26 mouse cellular contexts compared by ENCODE assay signal in genomic region chr2:27337261-27337660, GRCm38 (mm10).
DNase-seq lines count a peak whose midpoint lies in the region; ATAC-seq and TF ChIP-seq lines count a peak whose summit lies in the region.
"Had no signal": no experiment of that assay in that cellular context is flagged by ENCODE, and none has a peak within 500 bp of the region (broad histone marks: within the 10 kb centered on the region; RNA-seq: fewer than 3 reads in every experiment).

No protein-coding gene starts in this region.

- H3K9ac ChIP-seq in midbrain, embryonic 13.5 days (replicated peaks), result no peak overlapping the region
- no peak overlapping the region for H3K9ac ChIP-seq in midbrain, embryonic 11.5 days (ENCODE audit: low read length)
- H3K9ac ChIP-seq in midbrain, postnatal 0 days (replicated peaks; ENCODE audit: low read length, poor library complexity, severe bottlenecking), result no peak overlapping the region
- H3K9ac ChIP-seq: forebrain, postnatal 0 days; intestine, embryonic 15.5 days; liver, embryonic 15.5 days; lung, embryonic 15.5 days had no signal

- H3K4me2 ChIP-seq in midbrain, embryonic 13.5 days (replicated peaks), result no peak overlapping the region
- H3K4me2 ChIP-seq in midbrain, embryonic 11.5 days, result no peak overlapping the region
- no peak overlapping the region for H3K4me2 ChIP-seq in midbrain, postnatal 0 days (ENCODE audit: low read depth, low read length, poor library complexity, severe bottlenecking)
- H3K4me2 ChIP-seq: heart, embryonic 11.5 days; intestine, embryonic 15.5 days; liver, embryonic 15.5 days; lung, embryonic 15.5 days had no signal

- no peak for TF ChIP-seq CTCF in kidney, adult 2 months (conservative IDR thresholded peaks at IDR 0.05; ENCODE audit: insufficient read depth, insufficient read length, low read depth, low read length)
- no peak for TF ChIP-seq CTCF in midbrain, postnatal 0 days (IDR thresholded peaks at IDR 0.05)

- H3K36me3 ChIP-seq in kidney, adult 2 months (ENCODE audit: control insufficient read depth, insufficient read depth, low read length), result no peaks in the 10 kb centered on the region
- peaks cover 4% of the 10 kb centered on the region; the same call in 1 of the 2 replicates for H3K36me3 ChIP-seq in midbrain, embryonic 13.5 days
- H3K36me3 ChIP-seq in midbrain, embryonic 11.5 days (ENCODE audit: control insufficient read depth, insufficient read depth, low read length), result no peaks in the 10 kb centered on the region
- no peaks in the 10 kb centered on the region for H3K36me3 ChIP-seq in midbrain, postnatal 0 days (ENCODE audit: insufficient read depth, low read length)
- H3K36me3 ChIP-seq: intestine, embryonic 15.5 days; liver, embryonic 15.5 days; lung, embryonic 15.5 days had no signal

- WGBS in kidney, adult 2 months, result 53% methylated on average over 6 of the region's 6 CpGs
- WGBS in midbrain, embryonic 13.5 days, result 65% methylated on average over 6 of the region's 6 CpGs
- WGBS in midbrain, embryonic 11.5 days, result 66% methylated on average over 6 of the region's 6 CpGs
- 62% methylated on average over 6 of the region's 6 CpGs for WGBS in midbrain, postnatal 0 days

- H3K27ac ChIP-seq in kidney, adult 2 months (ENCODE audit: insufficient read depth, low read depth, low read length), result no peak overlapping the region
- H3K27ac ChIP-seq in midbrain, embryonic 13.5 days, result 0 out of 2 replicates have a peak overlapping the region, but pooled peaks have one; percentile 35
- no peak overlapping the region for H3K27ac ChIP-seq in midbrain, embryonic 11.5 days (ENCODE audit: low read depth, low read length)
- H3K27ac ChIP-seq in midbrain, postnatal 0 days (ENCODE audit: low read depth, low read length), result peak overlapping the region; percentile 28; the same call in 1 of the 2 replicates
- H3K27ac ChIP-seq: forebrain, embryonic 10.5 days; intestine, embryonic 15.5 days; left cerebral cortex, adult 2 months; liver, embryonic 15.5 days; lung, embryonic 15.5 days had no signal

- no peak for TF ChIP-seq POLR2A in kidney, adult 2 months (IDR thresholded peaks at IDR 0.05; ENCODE audit: low read depth, low read length)

- DNase-seq in kidney, adult 2 months, result peak; percentile 62
- DNase-seq in kidney, adult 11 months, result no peak
- no peak for DNase-seq in midbrain, embryonic 11.5 days (ENCODE audit: low spot score, missing footprints)
- DNase-seq in NIH3T3 (ENCODE audit: low read depth), result peak; percentile 75
- no peak for DNase-seq in midbrain, postnatal 0 days (ENCODE audit: low spot score)
- no peak for DNase-seq in c-Kit-positive CD71-positive TER-119-positive erythroid progenitor cells, embryonic 14.5 days (ENCODE audit: low spot score)
- no peak for DNase-seq in ovary, adult 18-20 months (ENCODE audit: low spot score)
- DNase-seq: adrenal gland, postnatal 36 days; B cell, adult 2 months; cerebellum, adult 11-12 months; cerebellum, postnatal 10 days; forebrain, postnatal 0 days; gastrocnemius, postnatal 14 days; heart, adult 11 months; lung, postnatal 36 days; right cerebral cortex, postnatal 14 days; spleen, adult 18-20 months had no signal

- no peaks in the 10 kb centered on the region for H3K9me3 ChIP-seq in midbrain, embryonic 13.5 days
- H3K9me3 ChIP-seq in midbrain, embryonic 11.5 days (ENCODE audit: control insufficient read depth, low read length), result no peaks in the 10 kb centered on the region
- no peaks in the 10 kb centered on the region for H3K9me3 ChIP-seq in midbrain, postnatal 0 days (ENCODE audit: low read length)
- H3K9me3 ChIP-seq: forebrain, embryonic 10.5 days; intestine, embryonic 15.5 days; liver, embryonic 15.5 days; lung, embryonic 15.5 days had no signal

- H3K4me3 ChIP-seq in kidney, adult 2 months (ENCODE audit: insufficient read depth, low read depth, low read length), result no peak overlapping the region
- H3K4me3 ChIP-seq in midbrain, embryonic 13.5 days (replicated peaks), result no peak overlapping the region
- H3K4me3 ChIP-seq in midbrain, embryonic 11.5 days (ENCODE audit: low read depth, low read length), result no peak overlapping the region
- H3K4me3 ChIP-seq in midbrain, postnatal 0 days (ENCODE audit: low read depth, low read length), result no peak overlapping the region
- H3K4me3 ChIP-seq: forebrain, embryonic 10.5 days; intestine, embryonic 15.5 days; left cerebral cortex, adult 2 months; liver, embryonic 15.5 days; lung, embryonic 15.5 days; myocyte had no signal

- H3K27me3 ChIP-seq in kidney, adult 2 months (replicated peaks; ENCODE audit: control insufficient read depth, insufficient read depth, low read length), result no peaks in the 10 kb centered on the region
- no peaks in the 10 kb centered on the region for H3K27me3 ChIP-seq in midbrain, embryonic 13.5 days
- H3K27me3 ChIP-seq in midbrain, embryonic 11.5 days (ENCODE audit: control insufficient read depth, insufficient read depth, low read length), result no peaks in the 10 kb centered on the region
- H3K27me3 ChIP-seq in midbrain, postnatal 0 days (ENCODE audit: insufficient read depth, low read length), result no peaks in the 10 kb centered on the region
- H3K27me3 ChIP-seq: CH12.LX; intestine, embryonic 15.5 days; liver, embryonic 15.5 days; lung, embryonic 15.5 days had no signal

- ATAC-seq in midbrain, embryonic 13.5 days, result no peak
- no peak for ATAC-seq in midbrain, embryonic 11.5 days (ENCODE audit: low FRiP score)
- no peak for ATAC-seq in midbrain, postnatal 0 days (ENCODE audit: low FRiP score)
- ATAC-seq: forebrain, postnatal 0 days; intestine, embryonic 15.5 days had no signal

- H3K4me1 ChIP-seq in kidney, adult 2 months (ENCODE audit: control insufficient read depth, insufficient read depth, low read length), result peaks cover 21% of the 10 kb centered on the region; the same call in 1 of the 2 replicates
- H3K4me1 ChIP-seq in midbrain, embryonic 13.5 days (replicated peaks), result peaks cover 45% of the 10 kb centered on the region
- H3K4me1 ChIP-seq in midbrain, embryonic 11.5 days (ENCODE audit: control insufficient read depth, insufficient read depth, low read length), result 0 out of 2 replicates have a peak, but pooled peaks cover 6% of the 10 kb centered on the region
- H3K4me1 ChIP-seq in midbrain, postnatal 0 days (ENCODE audit: insufficient read depth, low read length), result no peaks in the 10 kb centered on the region

Comparison
In these comparisons a context has a peak if more than half of its experiments do, and no peak if none do; other contexts are left out.
1. DNase-seq: peak in kidney, adult 2 months (single experiment) and NIH3T3 (single experiment); none in kidney, adult 11 months (single experiment), midbrain, embryonic 11.5 days (single experiment), midbrain, postnatal 0 days (single experiment), c-Kit-positive CD71-positive TER-119-positive erythroid progenitor cells, embryonic 14.5 days (single experiment) and ovary, adult 18-20 months (single experiment).
2. H3K27ac ChIP-seq: peak in midbrain, embryonic 13.5 days (single experiment) and midbrain, postnatal 0 days (single experiment); none in kidney, adult 2 months (single experiment) and midbrain, embryonic 11.5 days (single experiment).